Mouse (Mus musculus) embryonic facial prominence, embryonic 13.5 days (tissue): ENCODE measurements around the gene Wdr63. TPM values are rescaled to one million over a fixed set of nuclear protein-coding genes. Genes with fewer than 3 reads are reported as not detected.
A peak's percentile ranks its signal among the peaks of the same experiment; 100 is the strongest.

Experiments used
- ATAC-seq: fragments of 200-750 bp; cut with Nextera tagmentation; 2 replicates; pipeline ENCODE4 v1.8.0; 2017; ENCODE audit warnings: low read depth; ENCODE audit not compliant: insufficient number of reproducible peaks, insufficient read depth, low FRiP score, low TSS enrichment
- H3K27ac ChIP-seq: fragments of 300-500 bp; sonication (generic); 2 replicates; pipeline ENCODE4 v1.5.1; 2015; ENCODE audit warnings: moderate library complexity, mild to moderate bottlenecking, inconsistent platforms
- H3K27me3 ChIP-seq: fragments of 300-500 bp; sonication (generic); 2 replicates; pipeline ENCODE4 v1.6.1; 2015; ENCODE audit warnings: mild to moderate bottlenecking, inconsistent platforms
- H3K36me3 ChIP-seq: fragments of 300-500 bp; sonication (generic); 2 replicates; pipeline ENCODE4 v1.6.1; 2015; ENCODE audit warnings: mild to moderate bottlenecking, inconsistent platforms
- H3K4me1 ChIP-seq: fragments of 300-500 bp; sonication (generic); 2 replicates; pipeline ENCODE4 v1.6.1; 2015; ENCODE audit warnings: inconsistent platforms
- H3K4me2 ChIP-seq: fragments of 300-500 bp; sonication (generic); 2 replicates; pipeline ENCODE4 v1.6.1; 2015; ENCODE audit warnings: moderate library complexity, mild to moderate bottlenecking, inconsistent platforms
- H3K4me3 ChIP-seq: fragments of 300-500 bp; sonication (generic); 2 replicates; pipeline ENCODE4 v1.5.1; 2015; ENCODE audit warnings: mild to moderate bottlenecking, inconsistent platforms
- H3K9ac ChIP-seq: fragments of 300-500 bp; sonication (generic); 2 replicates; pipeline ENCODE4 v1.6.1; 2015; ENCODE audit warnings: mild to moderate bottlenecking, inconsistent platforms
- H3K9me3 ChIP-seq: fragments of 300-500 bp; sonication (generic); 2 replicates; pipeline ENCODE4 v1.6.1; 2016; ENCODE audit warnings: inconsistent platforms
- WGBS: fragments of 180-500 bp; shearing (Covaris S2); methylation state at CpG from one replicate; pipeline ENCODE4 v1.1.7; 2015; ENCODE audit warnings: mixed read lengths; 5-methylcytosine and 5-hydroxymethylcytosine counted together
- polyA plus RNA-seq: library from polyadenylated mRNA; unstranded; fragments of >200 nt; fragmentation: Nextera tagmentation; extraction: Ambion mirVana; gene quantifications from 2 replicates; pipeline ENCODE4 v1.2.1, GENCODE M21; 2015

Wdr63 gene
- polyA plus RNA-seq, 1 experiment from 2014 or later: 0.48 TPM

DNA sequence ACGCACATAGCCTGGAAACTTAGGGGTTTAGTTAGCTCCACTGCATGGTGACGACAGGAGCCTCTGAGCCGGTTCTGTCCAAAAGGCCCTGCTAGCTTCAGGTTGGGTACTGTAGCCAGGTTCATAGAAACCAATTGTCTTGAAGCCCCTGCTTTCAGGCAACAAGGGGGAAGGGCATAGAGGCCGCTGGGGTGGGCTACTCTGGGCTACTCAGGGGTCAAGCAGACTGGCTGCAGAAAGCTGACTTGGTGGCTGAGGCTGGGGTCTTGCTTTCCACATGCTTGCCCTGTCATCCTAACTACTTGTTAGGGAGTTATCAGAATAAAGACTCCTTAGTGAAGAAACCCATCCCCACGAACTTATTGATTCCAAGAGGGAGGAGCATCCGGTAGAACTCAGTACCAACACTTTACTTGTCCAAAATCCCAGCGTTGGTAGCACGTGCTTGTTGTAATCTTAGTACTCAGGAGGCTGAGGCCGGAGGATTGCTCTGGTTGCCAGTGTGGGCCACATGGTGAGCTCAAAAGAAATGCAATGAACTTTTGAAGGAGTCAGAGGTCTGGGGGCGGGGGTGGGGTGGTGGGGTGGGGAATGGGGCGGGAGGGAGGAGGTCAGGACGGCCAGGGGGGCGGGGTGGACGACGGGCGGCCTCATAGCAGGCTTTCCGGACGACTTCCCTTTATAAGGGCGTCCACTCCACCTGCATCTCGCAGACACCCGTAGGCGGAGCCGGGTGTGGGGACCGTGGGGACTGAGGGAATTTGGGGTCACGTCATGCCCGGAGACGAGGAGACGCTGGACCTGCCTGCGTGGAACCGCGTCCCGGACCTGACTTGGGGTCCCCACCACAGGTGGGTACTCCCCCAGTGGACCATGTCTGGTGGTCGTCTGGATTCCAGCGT lies 41.5 kb upstream of the Wdr63 start, which contains the start of gene Mcoln2:
Gene Mcoln2, plus strand, starts transcription at position 678 of the 902 bp plus-strand sequence.
- 14% methylated on average over 29 of the region's 34 CpGs for WGBS
- Histone ChIP-seq H3K27ac (no peak within 1 kb of the TSS), H3K9me3 (no peaks in the 10 kb centered on the region), H3K27me3 (peaks cover 67% of the 10 kb centered on the region), H3K4me1 (peaks cover 22% of the 10 kb centered on the region), H3K36me3 (no peaks in the 10 kb centered on the region), H3K4me3 (peak within 1 kb of the TSS; percentile 46), H3K9ac (peak within 1 kb of the TSS; percentile 57; the same call in 1 of the 2 replicates), H3K4me2 (peak within 1 kb of the TSS; percentile 91)
- ATAC-seq: no peak; the same call in 1 of the 2 replicates

DNA sequence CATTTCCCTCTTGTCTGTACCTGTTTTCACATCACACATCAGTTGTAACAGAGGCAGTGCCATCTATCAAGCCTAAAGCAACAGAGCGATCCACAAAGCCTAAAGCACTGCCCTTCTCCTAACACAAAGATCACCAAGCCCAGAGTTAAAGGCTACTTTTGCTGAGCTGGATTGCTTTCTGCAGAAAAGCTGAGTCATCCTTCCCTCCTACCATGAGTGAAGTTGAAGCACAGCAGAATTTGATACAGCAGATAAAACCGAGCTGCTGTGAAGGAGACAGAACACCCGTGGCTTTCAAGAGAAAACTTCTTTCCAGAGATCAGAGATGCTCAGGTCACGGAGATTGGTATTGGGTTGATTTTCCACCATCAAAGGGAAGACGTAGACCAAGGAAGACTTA lies 38.2 kb upstream of the Wdr63 start:
- H3K9ac ChIP-seq: no peak overlapping the region
- 54% methylated on average over 5 of the region's 5 CpGs for WGBS
- H3K4me1 ChIP-seq: peaks cover 13% of the 10 kb centered on the region
- H3K4me2 ChIP-seq: no peak overlapping the region
- ATAC-seq: no peak
- no peaks in the 10 kb centered on the region for H3K9me3 ChIP-seq
- H3K36me3 ChIP-seq: no peaks in the 10 kb centered on the region
- no peak overlapping the region for H3K27ac ChIP-seq
- no peak overlapping the region for H3K4me3 ChIP-seq
- H3K27me3 ChIP-seq: peaks cover 45% of the 10 kb centered on the region

DNA sequence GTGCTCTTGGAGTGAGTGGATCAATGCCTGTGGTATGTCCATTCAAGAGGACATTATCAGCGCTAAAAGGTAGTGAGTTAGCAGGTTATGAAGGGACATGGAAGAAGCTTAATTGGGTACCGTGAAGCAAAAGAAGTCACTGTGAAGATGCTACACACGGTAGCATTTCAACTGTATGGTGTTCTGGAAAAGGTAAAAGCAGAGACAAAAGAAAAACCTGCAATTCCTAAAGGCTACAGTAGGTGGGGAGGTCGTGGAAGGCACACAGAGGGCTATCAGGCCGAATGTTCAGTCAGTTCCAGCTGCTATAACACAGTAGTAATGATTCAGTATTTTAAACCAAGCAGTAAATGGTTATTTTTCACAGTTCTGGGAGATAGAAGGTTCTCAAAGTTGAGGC lies 37.6 kb upstream of the Wdr63 start:
- Histone ChIP-seq H3K4me3 (no peak overlapping the region), H3K9ac (no peak overlapping the region), H3K9me3 (no peaks in the 10 kb centered on the region), H3K36me3 (no peaks in the 10 kb centered on the region), H3K27me3 (peaks cover 38% of the 10 kb centered on the region), H3K4me2 (no peak overlapping the region), H3K4me1 (peaks cover 9% of the 10 kb centered on the region), H3K27ac (no peak overlapping the region)
- ATAC-seq: no peak
- whole genome bisulfite sequencing: 54% methylated on average over 5 of the region's 5 CpGs

DNA sequence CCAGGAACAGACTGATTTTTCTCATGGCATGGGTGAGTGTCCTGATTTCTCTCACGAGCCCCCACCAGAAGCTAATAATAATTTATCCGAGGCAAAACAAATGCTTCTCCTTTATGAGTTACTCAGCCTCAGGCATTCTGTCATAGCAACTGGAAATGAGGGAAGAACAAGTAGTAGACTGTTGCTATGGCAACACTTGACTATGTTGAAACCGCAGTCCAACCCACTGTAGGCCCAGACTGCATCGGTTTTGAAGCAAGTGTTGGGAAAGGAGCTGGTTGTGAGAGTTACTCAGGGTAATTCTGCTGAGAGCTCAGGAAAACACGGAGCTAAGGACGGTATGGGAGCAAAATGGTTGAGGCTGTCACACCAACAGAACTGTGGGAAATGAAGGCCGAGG lies 34.6 kb upstream of the Wdr63 start:
- Histone ChIP-seq H3K4me1 (no peaks in the 10 kb centered on the region), H3K27me3 (peaks cover 12% of the 10 kb centered on the region), H3K9ac (no peak overlapping the region), H3K4me3 (no peak overlapping the region), H3K9me3 (no peaks in the 10 kb centered on the region), H3K36me3 (no peaks in the 10 kb centered on the region), H3K4me2 (no peak overlapping the region), H3K27ac (no peak overlapping the region)
- WGBS: 86% methylated on average over 7 of the region's 7 CpGs
- no peak for ATAC-seq

DNA sequence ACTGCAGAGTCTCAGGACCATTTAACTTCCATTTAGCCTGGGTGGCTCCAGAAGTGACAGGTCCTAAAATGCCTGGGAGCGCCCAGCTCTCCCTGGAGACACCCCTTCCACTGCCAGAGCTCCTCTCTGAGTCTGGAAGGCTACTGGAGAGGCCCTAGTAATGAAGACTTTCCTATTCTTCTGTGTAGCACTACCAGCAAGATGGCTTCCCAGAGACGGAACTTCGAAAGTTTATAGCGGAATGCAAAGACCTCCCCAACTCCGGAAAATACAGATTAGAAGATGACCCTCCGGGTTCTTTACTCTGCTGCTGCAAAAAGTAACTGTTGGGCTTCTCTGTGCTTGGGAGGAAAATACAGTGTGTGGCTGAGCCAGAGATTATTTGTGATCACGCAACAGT lies 32.3 kb upstream of the Wdr63 start:
- Histone ChIP-seq H3K36me3 (no peaks in the 10 kb centered on the region), H3K27me3 (no peaks in the 10 kb centered on the region), H3K4me1 (no peaks in the 10 kb centered on the region), H3K9ac (no peak overlapping the region), H3K4me2 (no peak overlapping the region), H3K27ac (no peak overlapping the region), H3K4me3 (no peak overlapping the region), H3K9me3 (no peaks in the 10 kb centered on the region)
- ATAC-seq: no peak
- 92% methylated on average over 7 of the region's 7 CpGs for WGBS

DNA sequence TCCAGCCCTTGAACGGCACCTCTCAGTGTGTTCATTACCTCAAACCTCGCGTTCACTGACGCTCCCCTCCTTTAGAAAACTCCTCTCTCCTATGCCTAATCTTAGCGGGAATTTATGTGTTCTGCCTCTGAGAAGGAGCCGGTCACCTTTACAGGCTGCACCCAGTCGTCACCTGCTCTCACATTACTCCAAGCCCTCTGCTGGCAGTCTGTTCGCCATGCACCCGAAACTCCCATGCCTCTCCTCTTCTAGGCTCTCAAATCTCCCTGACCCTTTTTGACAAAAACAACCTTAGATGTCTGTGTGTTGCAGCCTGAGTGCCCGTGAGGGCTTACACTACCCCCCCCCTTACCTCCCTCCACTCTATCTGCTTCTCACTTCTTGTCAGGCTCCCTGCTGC lies 28.5 kb upstream of the Wdr63 start:
- Histone ChIP-seq H3K27ac (no peak overlapping the region), H3K9ac (no peak overlapping the region), H3K4me2 (no peak overlapping the region), H3K4me3 (no peak overlapping the region), H3K36me3 (no peaks in the 10 kb centered on the region), H3K4me1 (no peaks in the 10 kb centered on the region), H3K27me3 (no peaks in the 10 kb centered on the region), H3K9me3 (no peaks in the 10 kb centered on the region)
- WGBS: 45% methylated on average over 10 of the region's 10 CpGs
- no peak for ATAC-seq

DNA sequence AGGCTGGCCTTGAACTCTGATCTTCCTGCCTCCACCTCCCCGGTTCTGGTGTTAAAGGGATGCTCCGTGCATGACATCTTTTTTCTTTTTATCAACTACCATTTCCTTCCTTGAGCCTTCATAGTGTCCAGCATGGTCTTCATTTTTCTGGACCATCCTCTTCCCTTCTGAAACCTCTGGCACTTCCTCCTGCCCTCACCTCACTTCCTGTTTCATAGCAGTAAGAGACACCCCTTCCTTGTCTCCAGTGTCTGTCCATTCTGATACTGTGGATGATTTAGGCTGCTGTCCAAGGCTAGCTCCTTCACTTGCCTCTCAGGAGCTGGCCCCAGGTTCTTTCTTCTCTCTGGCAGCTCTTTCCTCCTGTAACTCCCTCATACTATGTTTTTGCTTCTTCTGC lies 27.5 kb upstream of the Wdr63 start:
- Histone ChIP-seq H3K27me3 (no peaks in the 10 kb centered on the region), H3K4me2 (no peak overlapping the region), H3K9me3 (no peaks in the 10 kb centered on the region), H3K4me3 (no peak overlapping the region), H3K27ac (no peak overlapping the region), H3K9ac (no peak overlapping the region), H3K36me3 (no peaks in the 10 kb centered on the region), H3K4me1 (no peaks in the 10 kb centered on the region)
- ATAC-seq: no peak
- 94% methylated on average over 2 of the region's 2 CpGs for WGBS

DNA sequence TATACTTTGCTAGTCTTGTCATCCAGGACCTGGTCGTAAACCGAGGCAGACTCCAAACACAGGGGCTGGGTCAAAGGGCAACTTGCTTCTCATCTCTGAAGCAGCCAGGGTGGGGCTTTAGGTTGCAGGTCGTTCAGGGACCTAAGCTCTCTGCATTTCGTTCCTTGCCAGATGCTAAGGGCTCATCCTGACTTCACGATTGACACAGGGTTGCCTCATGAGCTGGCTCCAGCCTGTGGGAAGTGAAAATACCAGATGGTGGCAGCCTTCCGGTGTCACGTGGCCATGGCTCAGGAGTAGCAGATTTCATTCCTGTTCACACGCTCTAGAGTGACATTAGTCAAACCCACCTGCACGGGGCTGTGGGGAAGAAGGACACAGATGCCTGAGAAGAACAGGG lies 26.9 kb upstream of the Wdr63 start:
- Histone ChIP-seq H3K27ac (no peak overlapping the region), H3K36me3 (no peaks in the 10 kb centered on the region), H3K9ac (no peak overlapping the region), H3K9me3 (no peaks in the 10 kb centered on the region), H3K4me3 (no peak overlapping the region), H3K4me1 (no peaks in the 10 kb centered on the region), H3K27me3 (no peaks in the 10 kb centered on the region), H3K4me2 (no peak overlapping the region)
- 72% methylated on average over 9 of the region's 9 CpGs for WGBS
- ATAC-seq: no peak

DNA sequence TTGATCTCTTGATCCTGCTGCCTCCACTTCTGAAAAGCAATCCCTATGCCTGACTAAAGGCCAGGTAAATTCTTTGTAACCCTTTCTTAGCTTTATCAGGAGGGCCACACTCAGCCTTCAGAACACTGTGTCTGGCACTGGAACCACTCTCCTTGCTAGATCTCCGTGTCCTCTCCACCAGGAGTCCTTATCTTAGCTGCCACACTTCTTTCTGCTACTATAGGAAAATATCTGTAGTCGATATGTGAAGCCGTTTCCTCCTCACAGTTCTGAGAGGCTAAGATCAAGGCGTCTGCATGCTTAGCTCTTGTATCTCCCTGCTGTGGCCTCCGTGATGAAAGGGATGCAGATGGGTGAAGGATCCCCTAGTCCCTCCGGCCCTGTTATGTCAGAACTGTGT lies 19.3 kb upstream of the Wdr63 start:
- H3K4me2 ChIP-seq: no peak overlapping the region
- H3K9ac ChIP-seq: no peak overlapping the region
- H3K36me3 ChIP-seq: no peaks in the 10 kb centered on the region
- no peak overlapping the region for H3K4me3 ChIP-seq
- no peak for ATAC-seq
- H3K9me3 ChIP-seq: no peaks in the 10 kb centered on the region
- H3K4me1 ChIP-seq: peaks cover 7% of the 10 kb centered on the region
- H3K27ac ChIP-seq: no peak overlapping the region
- no peaks in the 10 kb centered on the region for H3K27me3 ChIP-seq
- WGBS: 69% methylated on average over 6 of the region's 6 CpGs

DNA sequence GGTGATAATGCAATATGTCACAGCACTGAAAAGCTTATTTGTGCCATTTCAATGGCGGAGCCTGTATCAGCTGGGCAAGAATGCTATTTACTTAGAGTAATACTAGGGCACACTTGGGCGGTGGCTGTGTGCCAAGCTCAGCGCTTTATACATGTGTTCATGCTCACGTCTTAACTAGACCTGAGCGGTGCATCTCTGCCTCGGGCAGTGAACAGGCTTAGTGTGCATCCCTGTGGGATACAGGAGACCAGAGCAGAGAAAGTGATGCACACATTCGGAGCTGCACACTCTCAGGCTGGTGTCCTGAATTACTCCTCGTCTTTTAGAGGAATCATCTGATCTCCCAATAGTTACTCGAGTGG lies 15.5 kb upstream of the Wdr63 start:
- no peak for ATAC-seq
- no peak overlapping the region for H3K27ac ChIP-seq
- 58% methylated on average over 9 of the region's 9 CpGs for WGBS

DNA sequence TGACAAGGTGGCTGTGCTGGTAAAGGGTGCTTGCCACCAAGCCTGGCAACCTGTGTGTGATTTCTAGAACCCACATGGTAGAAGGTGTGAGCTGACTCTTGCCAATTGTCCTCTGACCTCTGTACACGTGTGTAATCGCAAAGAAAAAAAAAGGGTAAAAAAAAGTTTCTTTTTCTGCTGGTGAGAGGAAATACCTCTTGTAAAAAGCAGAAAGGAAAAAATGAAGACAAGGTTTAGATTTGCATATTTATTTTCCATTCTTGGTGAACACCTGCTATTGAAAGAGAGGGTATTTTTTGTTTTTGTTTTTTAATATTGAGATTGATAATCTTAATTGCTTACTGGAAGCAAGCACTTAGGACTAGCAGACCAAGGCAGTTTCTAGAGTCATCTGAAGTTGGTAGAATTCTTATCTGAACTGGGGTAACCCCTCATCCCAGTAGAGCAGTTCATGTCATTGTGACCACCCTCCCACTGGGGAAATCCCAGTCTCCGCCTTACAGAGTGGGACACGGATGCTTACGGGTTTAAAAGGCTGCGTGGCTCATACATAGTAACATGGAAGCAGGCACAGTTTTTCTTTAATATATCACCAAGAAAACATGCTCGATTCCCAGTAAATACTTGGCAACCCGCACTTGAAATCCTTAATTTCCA lies 15.0 kb upstream of the Wdr63 start:
- H3K36me3 ChIP-seq: no peaks in the 10 kb centered on the region
- peaks cover 15% of the 10 kb centered on the region for H3K27me3 ChIP-seq
- no peak for ATAC-seq
- no peak overlapping the region for H3K4me3 ChIP-seq
- peaks cover 16% of the 10 kb centered on the region for H3K4me1 ChIP-seq
- H3K9ac ChIP-seq: no peak overlapping the region
- H3K9me3 ChIP-seq: no peaks in the 10 kb centered on the region
- H3K4me2 ChIP-seq: no peak overlapping the region
- H3K27ac ChIP-seq: no peak overlapping the region
- WGBS: 81% methylated on average over 8 of the region's 8 CpGs

More for the DNA sequence above, 15.5 kb upstream of the Wdr63 start:
- H3K27me3 ChIP-seq: peaks cover 10% of the 10 kb centered on the region
- H3K4me1 ChIP-seq: peaks cover 16% of the 10 kb centered on the region
- no peak overlapping the region for H3K4me3 ChIP-seq
- no peak overlapping the region for H3K4me2 ChIP-seq
- H3K9ac ChIP-seq: no peak overlapping the region
- H3K36me3 ChIP-seq: no peaks in the 10 kb centered on the region
- H3K9me3 ChIP-seq: no peaks in the 10 kb centered on the region

DNA sequence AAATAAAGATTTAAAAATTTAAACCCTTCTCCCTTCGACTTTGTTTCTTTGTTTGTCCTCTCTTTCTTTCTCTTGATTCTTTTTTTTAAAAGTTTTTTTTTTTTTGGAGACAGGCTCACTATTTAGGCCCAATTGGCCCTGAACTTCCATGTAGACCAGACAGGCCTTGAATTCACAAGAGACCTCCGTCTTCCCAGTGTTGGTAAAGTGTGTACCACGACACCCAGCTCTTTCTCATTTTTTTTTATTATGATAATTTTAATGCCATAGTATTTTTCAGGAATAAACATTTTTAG lies 14.1 kb upstream of the Wdr63 start:
- no peaks in the 10 kb centered on the region for H3K36me3 ChIP-seq
- H3K9ac ChIP-seq: no peak overlapping the region
- peaks cover 23% of the 10 kb centered on the region for H3K27me3 ChIP-seq
- H3K4me2 ChIP-seq: peak overlapping the region; percentile 53
- no peak overlapping the region for H3K27ac ChIP-seq
- ATAC-seq: no peak
- 34% methylated on average over 3 of the region's 3 CpGs for WGBS
- peaks cover 22% of the 10 kb centered on the region for H3K4me1 ChIP-seq
- H3K4me3 ChIP-seq: no peak overlapping the region
- no peaks in the 10 kb centered on the region for H3K9me3 ChIP-seq
